Mouse (Mus musculus) stomach, embryonic 16.5 days (tissue): ENCODE results near the gene AF067063. TPM values are rescaled to one million over a fixed set of nuclear protein-coding genes. Genes with fewer than 3 reads are reported as not detected.

Experiments used
- polyA plus RNA-seq: library from polyadenylated mRNA; unstranded; fragments of >200 nt; fragmentation: Nextera tagmentation; extraction: Ambion mirVana; gene quantifications from 2 replicates; pipeline ENCODE4 v1.2.1, GENCODE M21; 2015

AF067063 gene
- polyA plus RNA-seq, 1 experiment from 2014 or later, result not detected

Other genes starting within 250 kb of the AF067063 start
- gene Ccl28, start 206.4 kb downstream of the AF067063 start, polyA plus RNA-seq, result 0.08 and 0.19 TPM in 2 replicates
- 209 and 223 TPM in 2 replicates for gene Hmgcs1, start 139.8 kb downstream of the AF067063 start, polyA plus RNA-seq
- 0.75 and 0.77 TPM in 2 replicates for gene Nim1k, start 74.3 kb downstream of the AF067063 start, polyA plus RNA-seq
- 22.9 and 30.2 TPM in 2 replicates for gene Zfp131, start 39.3 kb downstream of the AF067063 start, polyA plus RNA-seq
- not detected in 2 replicates for gene D13Ertd608e, start 5.8 kb upstream of the AF067063 start, polyA plus RNA-seq
- gene Tcstv1, start 64.6 kb upstream of the AF067063 start, polyA plus RNA-seq, result not detected in 2 replicates
- not detected in 2 replicates for gene Gm21761, start 99.1 kb upstream of the AF067063 start, polyA plus RNA-seq
- gene B020031M17Rik, start 120.6 kb upstream of the AF067063 start, polyA plus RNA-seq, result not detected in 2 replicates
- gene Gm36079, start 196.8 kb upstream of the AF067063 start, polyA plus RNA-seq, result not detected in 2 replicates
- gene Gm21188, start 222.0 kb upstream of the AF067063 start, polyA plus RNA-seq, result 0.12 TPM in 1 of 2 replicates, not detected in the other